Mouse (Mus musculus) lung, adult 2 months (tissue): ENCODE measurements at regions not wholly inside any gene's neighbourhood (a gene's known extent, or its start where the extent isn't known, plus 50 kb on each side); places are given as distances from the start of the nearest gene placed in this dataset.

ENCODE experiments used
- CTCF ChIP-seq: fragments of 200-500 bp; IDR thresholded peaks from 2 replicates; pipeline ENCODE4 v1.5.1; 2011; ENCODE audit warnings: mild to moderate bottlenecking, low read length, control low read depth; ENCODE audit not compliant: insufficient read depth
- POLR2A ChIP-seq: fragments of 200-500 bp; IDR thresholded peaks from 2 replicates; pipeline ENCODE4 v1.6.1; 2011; ENCODE audit warnings: low read depth, mild to moderate bottlenecking, control low read depth, low read length, borderline replicate concordance; ENCODE audit errors: extremely low read depth

GRCm38 (mm10) chr6:147832521-147832920, 214.5 kb upstream of the Far2 start:
- TF ChIP-seq CTCF (no peak), POLR2A (no peak)
